Mouse (Mus musculus) intestine, embryonic 16.5 days (tissue): ENCODE measurements at regions not wholly inside any gene's neighbourhood (a gene's known extent, or its start where the extent isn't known, plus 50 kb on each side); places are given as distances from the start of the nearest gene placed in this dataset.

Source experiments
- ATAC-seq: fragments of 200-750 bp; cut with Nextera tagmentation; 2 replicates; pipeline ENCODE4 v1.8.0; 2017; ENCODE audit warnings: moderate TSS enrichment, moderate library complexity
- H3K27ac ChIP-seq: fragments of 300-500 bp; sonication (generic); 2 replicates; pipeline ENCODE4 v1.5.1; 2014; ENCODE audit warnings: mild to moderate bottlenecking, low read length
- H3K27me3 ChIP-seq: fragments of 300-500 bp; sonication (generic); replicated peaks from 2 replicates; pipeline ENCODE4 v1.6.1; 2014; ENCODE audit warnings: low read length, control low read depth, mixed read lengths; ENCODE audit not compliant: control insufficient read depth, insufficient read depth
- H3K36me3 ChIP-seq: fragments of 300-500 bp; sonication (generic); 2 replicates; pipeline ENCODE4 v1.6.1; 2014; ENCODE audit warnings: low read length, control low read depth; ENCODE audit not compliant: control insufficient read depth, insufficient read depth
- H3K4me1 ChIP-seq: fragments of 300-500 bp; sonication (generic); 2 replicates; pipeline ENCODE4 v1.6.1; 2014; ENCODE audit warnings: low read length, control low read depth, mixed read lengths; ENCODE audit not compliant: control insufficient read depth, insufficient read depth
- H3K4me2 ChIP-seq: fragments of 300-500 bp; sonication (generic); 2 replicates; pipeline ENCODE4 v1.6.1; 2014; ENCODE audit warnings: low read depth, low read length, control low read depth
- H3K4me3 ChIP-seq: fragments of 300-500 bp; sonication (generic); 2 replicates; pipeline ENCODE4 v1.5.1; 2014; ENCODE audit warnings: mild to moderate bottlenecking, low read length
- H3K9ac ChIP-seq: fragments of 300-500 bp; sonication (generic); 2 replicates; pipeline ENCODE4 v1.6.1; 2014; ENCODE audit warnings: low read depth, low read length
- H3K9me3 ChIP-seq: fragments of 300-500 bp; sonication (generic); 2 replicates; pipeline ENCODE4 v1.6.1; 2016; ENCODE audit warnings: low read length, control low read depth; ENCODE audit not compliant: control insufficient read depth
- WGBS: fragments of 180-500 bp; shearing (Covaris S2); extraction: QIAGEN DNeasy Blood & Tissue Kit; methylation state at CpG from one replicate; pipeline ENCODE4 v1.1.7; 2014; 5-methylcytosine and 5-hydroxymethylcytosine counted together

GRCm38 (mm10) chr4:54704696-54705095, 240.2 kb upstream of the Zfp462 start:
- H3K9ac ChIP-seq, result no peak overlapping the region
- no peaks in the 10 kb centered on the region for H3K27me3 ChIP-seq
- H3K9me3 ChIP-seq, result no peaks in the 10 kb centered on the region
- H3K4me1 ChIP-seq, result no peaks in the 10 kb centered on the region
- no peaks in the 10 kb centered on the region for H3K36me3 ChIP-seq
- H3K4me3 ChIP-seq, result no peak overlapping the region
- WGBS, result 68% methylated on average over 5 of the region's 5 CpGs
- no peak overlapping the region for H3K27ac ChIP-seq
- no peak for ATAC-seq
- H3K4me2 ChIP-seq, result no peak overlapping the region

- Histone ChIP-seq H3K4me1 (no peaks in the 10 kb centered on the region), H3K4me3 (no peak overlapping the region), H3K27ac (no peak overlapping the region), H3K36me3 (no peaks in the 10 kb centered on the region), H3K9me3 (no peaks in the 10 kb centered on the region), H3K4me2 (no peak overlapping the region), H3K27me3 (no peaks in the 10 kb centered on the region), H3K9ac (no peak overlapping the region)
- no peak for ATAC-seq
Observed at GRCm38 (mm10) chr4:54709751-54710150, 235.1 kb upstream of the Zfp462 start.

DNA sequence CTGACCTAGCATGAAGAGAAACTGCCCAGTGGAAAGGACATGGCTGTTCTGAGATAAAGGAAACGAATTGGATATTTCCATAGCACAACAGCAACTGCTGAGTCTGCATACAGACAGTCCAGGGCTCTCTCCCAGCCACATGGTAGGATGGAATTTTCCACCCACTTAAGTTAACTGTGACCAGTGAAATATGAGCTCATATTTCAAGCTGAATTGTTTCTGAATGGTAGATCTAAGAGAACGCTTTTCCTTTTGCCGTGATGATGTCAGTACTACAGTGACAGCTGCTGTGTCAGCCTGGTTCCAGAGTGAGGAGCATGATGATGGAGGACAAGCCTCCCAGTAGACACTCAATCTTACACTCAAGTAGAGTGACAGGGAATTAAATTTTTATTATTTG, 231.9 kb upstream of the Zfp462 start:
- Histone ChIP-seq H3K4me2 (no peak overlapping the region), H3K9me3 (no peaks in the 10 kb centered on the region), H3K9ac (no peak overlapping the region), H3K27me3 (no peaks in the 10 kb centered on the region), H3K27ac (no peak overlapping the region), H3K36me3 (no peaks in the 10 kb centered on the region), H3K4me3 (no peak overlapping the region), H3K4me1 (no peaks in the 10 kb centered on the region)
- no peak for ATAC-seq
- WGBS, result 60% methylated on average over 3 of the region's 3 CpGs

- Histone ChIP-seq H3K27me3 (no peaks in the 10 kb centered on the region), H3K9ac (no peak overlapping the region), H3K4me1 (no peaks in the 10 kb centered on the region), H3K36me3 (no peaks in the 10 kb centered on the region), H3K27ac (no peak overlapping the region), H3K4me2 (no peak overlapping the region), H3K9me3 (no peaks in the 10 kb centered on the region), H3K4me3 (no peak overlapping the region)
- WGBS, result 68% methylated on average over 9 of the region's 9 CpGs
- ATAC-seq, result no peak
Observed at GRCm38 (mm10) chr4:54714612-54715342, 230.1 kb upstream of the Zfp462 start.

DNA sequence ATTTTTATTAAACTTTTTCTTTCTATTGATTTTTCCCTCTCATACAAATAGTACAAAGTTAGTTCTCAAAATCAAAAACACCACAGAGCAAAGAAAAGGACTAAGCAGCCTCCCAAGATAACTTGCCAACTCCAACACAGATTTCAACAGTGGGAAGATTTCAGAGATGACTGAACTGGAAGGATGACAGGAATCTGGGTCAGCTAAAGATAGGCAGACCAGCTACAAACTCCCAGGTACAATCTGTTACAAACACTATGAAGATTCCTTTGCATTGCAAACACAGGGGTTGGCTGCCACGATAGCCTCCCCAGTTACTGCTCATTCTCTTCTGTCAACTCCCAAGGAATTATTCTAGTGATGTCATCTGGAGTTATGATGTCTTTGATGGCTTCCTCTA, 226.8 kb upstream of the Zfp462 start:
- no peak overlapping the region for H3K4me3 ChIP-seq
- whole genome bisulfite sequencing, result 51% methylated on average over 1 of the region's 1 CpGs
- H3K4me1 ChIP-seq, result no peaks in the 10 kb centered on the region
- no peaks in the 10 kb centered on the region for H3K27me3 ChIP-seq
- H3K4me2 ChIP-seq, result no peak overlapping the region
- no peaks in the 10 kb centered on the region for H3K36me3 ChIP-seq
- no peak overlapping the region for H3K9ac ChIP-seq
- no peak overlapping the region for H3K27ac ChIP-seq
- ATAC-seq, result no peak
- no peaks in the 10 kb centered on the region for H3K9me3 ChIP-seq

DNA sequence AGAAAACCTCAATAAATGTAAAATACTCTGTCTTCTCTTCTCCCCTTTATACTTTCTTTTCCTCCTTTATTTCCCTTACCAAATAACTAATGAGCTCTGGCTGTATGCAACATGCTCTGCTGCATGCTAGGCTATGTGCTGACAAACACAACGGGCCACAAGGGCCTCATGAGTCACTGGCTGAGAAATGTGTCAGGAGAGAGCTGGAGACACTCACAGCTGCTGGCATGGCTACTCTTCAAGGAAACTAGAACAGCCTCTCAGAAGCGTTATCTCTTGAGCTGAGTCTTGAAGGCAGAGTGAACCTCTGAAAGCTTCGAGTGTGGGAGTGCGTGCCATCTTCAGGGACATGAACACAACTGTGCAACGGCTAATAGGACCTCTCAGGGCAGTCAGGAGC, 205.8 kb upstream of the Zfp462 start:
- Histone ChIP-seq H3K4me1 (no peaks in the 10 kb centered on the region), H3K27me3 (no peaks in the 10 kb centered on the region), H3K9ac (no peak overlapping the region), H3K36me3 (no peaks in the 10 kb centered on the region), H3K4me2 (no peak overlapping the region), H3K4me3 (no peak overlapping the region), H3K9me3 (no peaks in the 10 kb centered on the region), H3K27ac (no peak overlapping the region)
- ATAC-seq, result no peak
- 73% methylated on average over 5 of the region's 5 CpGs for WGBS

DNA sequence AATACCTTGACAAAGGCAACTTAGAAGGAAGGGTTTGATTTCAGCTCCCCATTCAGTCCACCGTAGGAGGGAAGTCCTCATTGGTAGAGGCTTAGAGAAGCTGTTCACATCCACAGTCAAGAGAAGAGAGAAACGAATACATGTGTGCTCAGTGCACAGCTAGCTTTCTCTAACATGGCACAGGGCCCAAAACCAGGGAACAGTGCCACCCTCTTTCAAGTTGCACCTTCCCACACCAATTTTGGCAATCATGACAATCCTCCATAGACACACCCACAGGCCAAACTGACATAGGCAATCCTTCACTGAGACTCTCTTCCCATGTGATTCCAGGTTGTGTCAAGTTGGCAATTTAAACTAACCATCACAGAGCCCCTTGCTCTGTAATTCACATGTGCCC, 193.4 kb upstream of the Zfp462 start:
- WGBS, result 78% methylated on average over 2 of the region's 2 CpGs
- no peak for ATAC-seq
- Histone ChIP-seq H3K4me1 (no peaks in the 10 kb centered on the region), H3K36me3 (no peaks in the 10 kb centered on the region), H3K9me3 (no peaks in the 10 kb centered on the region), H3K27ac (no peak overlapping the region), H3K27me3 (no peaks in the 10 kb centered on the region), H3K4me2 (no peak overlapping the region), H3K4me3 (no peak overlapping the region), H3K9ac (no peak overlapping the region)

DNA sequence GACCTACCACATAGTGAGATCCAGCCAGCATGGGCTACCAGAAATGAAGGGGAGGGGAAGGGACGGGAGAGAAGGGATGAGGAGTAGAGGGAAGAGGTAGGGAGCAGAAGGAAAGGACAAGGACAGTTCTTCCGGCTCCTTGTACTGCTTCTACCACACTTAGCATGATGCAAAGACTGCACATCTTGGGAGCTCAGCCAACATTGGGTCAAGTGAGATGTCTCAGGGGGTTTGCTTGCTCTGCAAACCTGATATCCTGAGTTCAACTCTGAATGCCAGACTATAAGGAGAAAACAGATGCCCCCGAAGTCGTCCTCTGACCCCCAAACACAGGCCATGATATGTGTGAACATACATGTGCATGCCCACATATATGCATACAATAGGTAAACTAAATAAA, 188.4 kb upstream of the Zfp462 start:
- Histone ChIP-seq H3K27me3 (no peaks in the 10 kb centered on the region), H3K9me3 (no peaks in the 10 kb centered on the region), H3K9ac (no peak overlapping the region), H3K36me3 (no peaks in the 10 kb centered on the region), H3K27ac (no peak overlapping the region), H3K4me1 (no peaks in the 10 kb centered on the region), H3K4me2 (no peak overlapping the region), H3K4me3 (no peak overlapping the region)
- 86% methylated on average over 4 of the region's 4 CpGs for WGBS
- no peak for ATAC-seq

DNA sequence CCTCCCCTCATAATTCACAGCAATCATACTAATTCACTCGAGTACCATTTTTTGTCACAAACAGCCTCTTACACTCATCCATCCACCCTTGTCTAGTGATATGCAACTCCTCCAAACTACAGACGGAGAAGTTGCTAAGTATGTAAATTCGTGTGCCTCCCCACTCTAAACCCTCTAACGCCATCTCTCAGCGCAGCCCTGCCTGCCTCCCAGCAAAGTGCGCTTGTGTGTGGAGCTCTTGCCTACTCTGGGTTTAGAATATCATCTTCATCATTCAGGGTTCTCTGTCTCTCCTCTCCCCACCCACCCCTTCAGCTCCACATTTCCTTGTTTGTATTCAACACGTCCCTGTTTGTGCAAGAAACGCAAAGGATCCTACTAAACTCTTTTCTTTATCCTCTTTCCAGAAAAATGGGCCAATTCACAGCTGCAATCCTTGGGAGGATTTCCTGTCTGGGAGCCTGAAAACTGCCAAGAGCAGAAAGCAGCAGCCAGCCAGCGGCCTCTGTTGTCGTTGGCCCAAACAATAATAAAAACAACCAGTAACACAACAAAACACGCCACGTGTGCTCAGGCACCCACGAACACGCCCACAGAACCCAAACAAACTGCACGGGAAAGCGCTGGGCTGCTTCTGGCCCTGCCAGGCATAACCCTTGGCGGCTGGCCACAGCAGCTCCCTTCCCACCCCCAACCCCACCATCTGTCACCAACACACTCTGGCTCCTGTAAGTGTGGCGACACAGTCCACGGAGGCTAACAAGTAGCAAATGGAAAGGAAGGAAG, 186.9 kb upstream of the Zfp462 start:
- Histone ChIP-seq H3K27me3 (no peaks in the 10 kb centered on the region), H3K9me3 (no peaks in the 10 kb centered on the region), H3K4me3 (peak overlapping the region; percentile 8; the same call in 1 of the 2 replicates), H3K36me3 (no peaks in the 10 kb centered on the region), H3K27ac (no peak overlapping the region), H3K9ac (no peak overlapping the region), H3K4me2 (peak overlapping the region; percentile 35; the same call in 1 of the 2 replicates), H3K4me1 (no peaks in the 10 kb centered on the region)
- 36% methylated on average over 19 of the region's 19 CpGs for WGBS
- 0 out of 2 replicates have a peak, but pooled peaks have one; percentile 38 for ATAC-seq
